Mouse (Mus musculus) kidney, embryonic 14.5 days (tissue): ENCODE data around the gene Plxdc2. TPM values are rescaled to one million over a fixed set of nuclear protein-coding genes. Genes with fewer than 3 reads are reported as not detected.

Source experiments
- ATAC-seq: fragments of 200-750 bp; cut with Nextera tagmentation; 2 replicates; pipeline ENCODE4 v1.8.0; 2017; ENCODE audit warnings: moderate number of reproducible peaks, mild to moderate bottlenecking, moderate TSS enrichment, moderate library complexity; ENCODE audit not compliant: low FRiP score, low TSS enrichment
- H3K27ac ChIP-seq: fragments of 300-500 bp; sonication (generic); 2 replicates; pipeline ENCODE4 v1.5.1; 2014; ENCODE audit warnings: low read depth, mild to moderate bottlenecking, low read length, moderate library complexity, mixed read lengths
- H3K27me3 ChIP-seq: fragments of 300-500 bp; sonication (generic); 2 replicates; pipeline ENCODE4 v1.6.1; 2014; ENCODE audit warnings: mild to moderate bottlenecking, low read length; ENCODE audit not compliant: control insufficient read depth, insufficient read depth
- H3K36me3 ChIP-seq: fragments of 300-500 bp; sonication (generic); 2 replicates; pipeline ENCODE4 v1.6.1; 2014; ENCODE audit warnings: low read length, mixed read lengths; ENCODE audit not compliant: control insufficient read depth, insufficient read depth
- H3K4me1 ChIP-seq: fragments of 300-500 bp; sonication (generic); 2 replicates; pipeline ENCODE4 v1.6.1; 2014; ENCODE audit warnings: low read length, mixed read lengths; ENCODE audit not compliant: control insufficient read depth, insufficient read depth
- H3K4me2 ChIP-seq: fragments of 300-500 bp; sonication (generic); replicated peaks from 2 replicates; pipeline ENCODE4 v1.6.1; 2014; ENCODE audit warnings: low read depth, mild to moderate bottlenecking, low read length
- H3K4me3 ChIP-seq: fragments of 300-500 bp; sonication (generic); 2 replicates; pipeline ENCODE4 v1.5.1; 2014; ENCODE audit warnings: mild to moderate bottlenecking, low read length
- H3K9ac ChIP-seq: fragments of 300-500 bp; sonication (generic); 2 replicates; pipeline ENCODE4 v1.6.1; 2014; ENCODE audit warnings: low read depth, mild to moderate bottlenecking, low read length, moderate library complexity
- H3K9me3 ChIP-seq: fragments of 300-500 bp; sonication (generic); 2 replicates; pipeline ENCODE4 v1.6.1; 2016; ENCODE audit warnings: low read length; ENCODE audit not compliant: control insufficient read depth
- WGBS: fragments of 180-500 bp; shearing (Covaris S2); extraction: QIAGEN DNeasy Blood & Tissue Kit; methylation state at CpG from one replicate; pipeline ENCODE4 v1.1.7; 2014; 5-methylcytosine and 5-hydroxymethylcytosine counted together
- polyA plus RNA-seq: library from polyadenylated mRNA; unstranded; fragments of >200 nt; fragmentation: Nextera tagmentation; extraction: Ambion mirVana; gene quantifications from 2 replicates; pipeline ENCODE4 v1.2.1, GENCODE M21; 2014

The Plxdc2 gene
- polyA plus RNA-seq, 1 experiment from 2014 or later = 40.6 TPM

GRCm38 (mm10) chr2:16773398-16774113 is 417.5 kb downstream of the Plxdc2 start:
- H3K27me3 ChIP-seq = no peaks in the 10 kb centered on the region
- 33% methylated on average over 1 of the region's 1 CpGs for WGBS
- H3K9me3 ChIP-seq = no peaks in the 10 kb centered on the region
- no peak overlapping the region for H3K9ac ChIP-seq
- no peaks in the 10 kb centered on the region for H3K4me1 ChIP-seq
- H3K4me2 ChIP-seq = no peak overlapping the region
- peak; percentile 81 for ATAC-seq
- no peak overlapping the region for H3K4me3 ChIP-seq
- no peak overlapping the region for H3K27ac ChIP-seq
- no peaks in the 10 kb centered on the region for H3K36me3 ChIP-seq

DNA sequence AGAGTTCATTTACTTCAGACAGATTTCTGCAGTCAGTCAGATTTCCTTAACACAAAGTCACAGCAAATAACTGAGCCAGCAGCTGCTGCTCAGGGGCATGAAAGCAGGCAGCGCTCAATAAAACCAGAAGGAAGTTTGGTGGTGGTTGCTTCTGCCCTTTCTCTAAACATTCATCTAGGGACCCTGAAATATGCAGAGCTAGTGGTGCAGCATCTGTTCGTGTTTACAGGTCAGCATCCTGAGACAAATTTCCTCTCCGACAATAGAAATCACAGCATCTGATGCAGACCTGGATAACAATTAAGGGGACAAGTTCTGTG is 418.0 kb downstream of the Plxdc2 start:
- no peak overlapping the region; the same call in 1 of the 2 replicates for H3K27ac ChIP-seq
- no peaks in the 10 kb centered on the region for H3K4me1 ChIP-seq
- H3K36me3 ChIP-seq = no peaks in the 10 kb centered on the region
- 61% methylated on average over 3 of the region's 3 CpGs for WGBS
- H3K9ac ChIP-seq = no peak overlapping the region
- no peak overlapping the region for H3K4me3 ChIP-seq
- H3K9me3 ChIP-seq = no peaks in the 10 kb centered on the region
- H3K4me2 ChIP-seq = no peak overlapping the region
- H3K27me3 ChIP-seq = no peaks in the 10 kb centered on the region
- ATAC-seq = peak; percentile 46; the same call in 1 of the 2 replicates

DNA sequence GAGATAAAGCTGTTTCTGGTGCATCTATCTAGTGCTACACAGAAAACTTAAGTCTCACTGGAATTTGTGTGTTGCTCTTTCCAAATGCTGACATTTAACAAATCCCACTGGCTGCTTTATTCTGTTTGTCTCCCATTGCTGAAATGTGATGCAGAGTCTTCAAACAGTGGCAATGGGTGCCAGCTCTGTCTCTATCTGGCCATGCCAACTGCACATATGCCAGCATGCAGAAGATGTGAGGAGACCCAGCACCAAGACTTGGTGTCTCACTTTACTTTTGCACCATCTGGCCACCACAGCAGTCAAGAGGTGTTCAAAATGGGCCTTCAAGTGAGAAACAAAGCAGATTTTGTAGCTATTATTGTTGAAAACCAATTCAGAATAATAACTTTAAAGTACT is 439.2 kb downstream of the Plxdc2 start:
- Histone ChIP-seq H3K27me3 (no peaks in the 10 kb centered on the region), H3K9me3 (no peaks in the 10 kb centered on the region), H3K27ac (no peak overlapping the region), H3K36me3 (no peaks in the 10 kb centered on the region), H3K4me1 (no peaks in the 10 kb centered on the region), H3K9ac (no peak overlapping the region), H3K4me3 (no peak overlapping the region), H3K4me2 (no peak overlapping the region)
- ATAC-seq = no peak
